Mouse (Mus musculus): ENCODE data around the gene Pde4a.

The Pde4a gene

DNA sequence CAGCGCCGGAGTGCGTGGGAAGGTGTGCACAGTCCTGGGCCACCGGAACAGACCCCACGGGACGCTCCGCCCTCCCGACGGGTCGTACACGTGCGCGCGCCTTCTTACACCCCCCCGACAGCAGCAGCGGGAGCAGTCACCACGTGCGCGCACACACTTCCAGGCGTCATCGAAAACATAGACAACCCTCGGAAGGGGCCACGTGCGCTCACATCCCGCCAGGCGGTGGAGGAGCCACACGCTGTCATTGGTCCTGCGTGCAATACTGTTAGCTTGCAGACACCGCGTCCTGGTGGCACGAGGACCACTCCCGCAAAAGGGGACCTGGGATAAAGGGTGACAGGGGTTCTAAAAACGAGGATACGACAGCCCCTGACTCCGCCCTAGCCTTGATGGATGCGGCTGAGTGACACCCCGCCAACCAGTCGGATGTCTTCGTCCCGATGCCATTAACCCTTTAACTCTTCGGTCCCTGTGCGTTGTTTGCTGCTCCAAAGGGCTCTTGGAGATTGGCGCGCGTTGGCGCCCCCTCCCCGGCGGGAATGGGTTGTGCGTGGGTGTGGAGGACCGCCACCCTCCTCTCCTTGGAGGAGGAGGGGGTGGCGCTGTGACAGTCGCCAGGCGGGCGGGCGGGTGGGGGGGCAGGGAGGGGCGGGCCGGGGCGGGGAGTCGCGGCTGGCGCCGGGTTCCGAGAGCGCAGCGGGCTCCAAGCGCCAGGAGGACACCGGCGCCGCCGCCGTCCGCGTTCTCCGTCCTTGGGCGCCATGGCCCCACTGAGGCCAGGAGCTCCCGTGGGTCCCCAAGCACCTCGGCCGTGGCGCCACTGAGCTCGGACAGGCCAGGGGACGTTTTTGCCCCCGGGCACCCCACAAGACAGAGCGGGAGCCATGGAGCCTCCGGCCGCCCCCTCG, at the start of gene Pde4a:
Pde4a (plus strand) TSS at position 674 of the 911 bp plus-strand sequence.
- DNase-seq = no peak

- no peak for DNase-seq
These were observed 48.4 kb upstream of the Pde4a start for GRCm38 (mm10) chr9:21117073-21117472.

DNA sequence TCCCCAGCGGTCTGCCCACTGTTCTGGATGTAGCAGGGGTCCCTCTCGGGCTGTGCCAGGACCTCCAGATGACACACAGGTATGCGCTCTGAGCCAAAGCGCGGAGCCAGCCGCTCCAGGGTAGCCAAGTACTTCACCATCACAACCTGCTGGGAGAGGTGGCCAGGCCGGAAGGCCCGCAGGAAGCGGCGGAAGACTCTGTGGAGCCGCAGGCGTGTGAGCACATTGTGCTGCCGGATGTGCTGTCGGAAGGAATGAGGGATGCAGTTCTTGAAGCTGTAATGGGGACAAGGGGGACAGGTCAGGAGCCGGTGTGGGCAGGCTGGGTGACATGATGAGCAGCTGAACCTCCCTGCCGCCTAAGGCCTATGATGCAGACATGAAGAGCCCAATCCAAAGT, 44.0 kb upstream of the Pde4a start:
- DNase-seq = no peak

DNA sequence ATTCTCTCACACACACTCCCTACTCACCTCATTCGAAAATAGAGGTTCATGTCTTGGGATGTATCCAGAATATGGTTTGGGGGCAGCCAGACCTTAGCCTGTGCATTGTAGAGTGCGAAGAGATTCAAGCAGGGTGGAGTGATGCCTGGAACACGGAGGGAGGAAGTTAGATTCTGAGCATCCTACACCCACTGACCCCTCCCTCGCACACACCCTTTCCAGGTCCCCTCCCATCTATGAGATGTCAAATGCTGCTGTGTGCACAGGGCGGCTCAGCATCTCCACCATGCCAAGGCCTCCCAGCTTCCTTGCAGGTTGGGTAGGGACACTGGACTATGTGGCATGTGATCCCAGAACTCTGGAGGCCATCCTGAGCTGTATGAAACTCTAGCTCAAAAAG, 40.7 kb upstream of the Pde4a start:
- DNase-seq = no peak

DNA sequence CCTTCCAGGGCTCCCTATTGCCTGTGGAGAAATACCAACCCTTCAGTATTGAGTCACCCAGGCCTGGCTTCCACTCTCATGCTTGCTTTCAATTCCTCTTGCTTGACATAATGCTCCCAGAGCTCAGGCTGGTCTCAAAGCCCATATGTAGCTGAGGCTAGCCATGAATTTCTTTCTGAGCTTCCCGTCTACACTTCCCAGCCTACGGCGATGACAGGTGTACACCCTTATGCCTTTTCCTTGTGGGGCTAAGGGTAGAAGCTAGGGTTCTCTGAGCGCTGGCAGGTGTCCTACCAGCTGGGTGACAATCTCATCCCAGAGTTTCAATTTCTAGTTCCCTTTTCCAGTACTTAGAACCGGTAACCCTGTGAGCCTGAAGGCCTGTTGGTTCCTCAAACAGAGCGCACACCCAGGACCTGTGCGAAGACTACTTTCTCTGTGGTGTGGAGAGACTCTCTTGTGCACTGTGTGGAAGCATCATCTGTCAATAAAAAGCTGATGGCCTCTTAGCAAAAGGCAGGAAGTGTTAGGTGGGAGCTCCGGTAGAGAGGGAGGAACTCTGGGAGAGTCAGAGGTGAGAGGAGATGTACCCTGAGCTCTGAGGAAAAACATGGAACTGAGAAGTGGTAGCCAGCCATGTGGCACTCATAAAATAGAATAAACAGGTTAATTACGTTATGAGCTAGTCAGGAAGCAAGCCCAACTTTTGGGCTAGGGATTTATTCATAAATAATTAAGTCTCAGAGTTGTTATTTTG, 39.8 kb upstream of the Pde4a start:
- DNase-seq = no peak

DNA sequence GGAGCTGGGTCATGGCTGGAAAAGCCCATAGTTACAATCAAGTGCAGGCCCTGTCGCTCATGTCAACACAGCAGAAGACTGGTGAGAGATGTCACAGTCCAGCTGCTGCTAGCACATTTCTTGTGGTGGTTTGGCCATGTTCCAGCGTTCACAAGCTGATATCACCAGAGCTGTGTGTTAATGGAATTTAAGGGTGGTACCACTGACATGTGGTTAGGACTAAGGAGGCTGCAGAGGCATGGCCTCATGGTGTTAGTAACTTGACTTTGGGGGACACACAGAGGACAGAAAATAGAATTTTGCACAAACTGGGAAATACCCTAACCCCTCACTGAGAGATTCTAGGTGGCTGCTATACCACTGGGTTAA, 39.3 kb upstream of the Pde4a start:
- no peak for DNase-seq

- peak; percentile 94 for DNase-seq
These were observed 34.2 kb upstream of the Pde4a start, which contains the start of gene Tyk2 for GRCm38 (mm10) chr9:21131059-21131956. Gene Tyk2, minus strand, starts transcription at chr9:21131243.

GRCm38 (mm10) chr9:21132102-21132775, 33.3 kb upstream of the Pde4a start:
- no peak for DNase-seq

GRCm38 (mm10) chr9:21133064-21133707, 32.3 kb upstream of the Pde4a start:
- no peak for DNase-seq

GRCm38 (mm10) chr9:21134595-21135328, 30.8 kb upstream of the Pde4a start:
- no peak for DNase-seq

DNA sequence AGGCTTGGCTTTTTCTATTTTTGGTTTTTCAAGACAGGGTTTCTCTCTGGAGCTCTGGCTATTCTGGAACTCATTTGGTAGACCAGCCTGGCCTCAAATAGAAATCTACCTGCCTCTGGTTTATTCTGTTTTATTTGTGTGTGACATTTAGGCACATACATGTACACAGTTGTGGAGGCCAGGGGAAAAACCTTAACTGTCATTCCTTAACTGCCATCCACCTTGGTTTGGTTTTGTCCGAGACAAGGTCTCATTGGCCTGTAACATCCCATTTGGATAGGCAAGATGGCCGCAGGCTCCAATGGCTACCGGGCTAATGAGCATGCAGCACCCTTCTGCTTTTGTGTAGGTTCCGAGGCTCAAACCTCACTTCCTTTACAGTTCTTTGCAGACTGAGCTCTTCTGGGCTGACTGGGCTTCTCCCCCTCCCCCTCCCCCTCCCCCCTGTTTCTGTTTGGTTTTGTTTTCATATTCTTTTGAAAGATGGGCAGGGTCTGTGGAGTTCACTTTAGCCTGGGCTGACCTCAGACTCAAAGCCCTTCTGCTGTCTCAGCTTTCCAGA, 30.1 kb upstream of the Pde4a start:
- DNase-seq = no peak

GRCm38 (mm10) chr9:21135941-21136381, 29.6 kb upstream of the Pde4a start:
- no peak for DNase-seq

DNA sequence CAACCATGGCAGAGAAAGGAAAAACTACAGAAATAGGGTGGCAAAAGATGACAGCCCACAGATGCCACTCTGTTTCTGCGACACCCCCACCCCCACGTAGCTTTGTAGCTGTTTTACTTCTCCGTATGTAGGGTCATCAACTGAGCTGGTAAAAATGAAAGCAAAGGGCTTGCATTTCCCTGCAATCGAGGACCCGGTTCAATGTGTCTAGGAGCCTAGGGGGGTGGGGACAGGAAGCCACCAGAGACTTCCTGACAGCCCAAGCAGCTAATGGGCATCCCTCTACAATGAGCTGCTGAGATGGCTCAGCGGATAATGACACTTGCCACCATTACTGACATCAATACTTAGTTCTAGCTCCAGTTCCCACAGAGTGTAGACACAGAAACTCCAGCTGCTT, 29.1 kb upstream of the Pde4a start:
- DNase-seq = no peak

DNA sequence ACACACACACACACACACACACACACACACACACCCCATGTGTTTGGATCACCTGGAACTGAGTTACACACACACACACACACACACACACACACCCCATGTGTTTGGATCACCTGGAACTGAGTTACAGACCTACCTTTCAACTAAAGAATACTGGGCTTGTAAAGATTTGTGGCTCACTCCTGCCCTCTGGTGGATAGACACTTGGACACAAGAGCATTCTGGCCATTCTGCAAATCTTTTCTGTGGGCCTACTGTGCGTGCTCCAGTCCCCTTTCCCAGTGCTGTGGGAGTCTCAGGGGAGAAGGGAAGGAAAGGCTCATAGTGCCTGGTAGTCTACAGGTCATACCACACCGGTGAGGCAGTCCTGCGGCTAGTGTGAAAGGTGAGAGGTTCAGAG, 28.3 kb upstream of the Pde4a start:
- DNase-seq = no peak

GRCm38 (mm10) chr9:21138386-21138785, 27.1 kb upstream of the Pde4a start:
- DNase-seq = no peak

GRCm38 (mm10) chr9:21141922-21142321, 23.6 kb upstream of the Pde4a start:
- no peak for DNase-seq

DNA sequence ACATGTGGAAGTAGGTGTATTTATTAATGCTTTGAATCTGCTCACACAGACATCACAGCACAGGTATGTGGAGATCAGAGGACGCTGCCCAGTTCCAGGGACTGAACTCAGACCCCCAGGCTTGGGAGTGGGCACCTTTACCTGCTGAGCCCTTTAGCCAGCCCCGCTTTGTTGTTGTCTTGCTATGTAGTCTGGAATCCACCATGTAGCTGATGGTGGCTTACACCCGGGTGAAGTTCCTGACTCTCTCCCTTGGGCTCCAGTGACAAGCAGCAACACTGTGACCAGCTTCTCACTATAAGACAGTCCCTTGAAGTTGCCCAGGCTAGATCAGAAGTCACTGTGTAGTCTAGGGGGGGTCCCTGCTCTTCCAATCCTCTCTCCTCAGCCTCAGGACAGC, 21.2 kb upstream of the Pde4a start:
- DNase-seq = no peak

- DNase-seq = no peak
These were observed 20.1 kb upstream of the Pde4a start for GRCm38 (mm10) chr9:21145431-21145830.

- no peak for DNase-seq
These were observed 18.8 kb upstream of the Pde4a start for GRCm38 (mm10) chr9:21146722-21147121.

DNA sequence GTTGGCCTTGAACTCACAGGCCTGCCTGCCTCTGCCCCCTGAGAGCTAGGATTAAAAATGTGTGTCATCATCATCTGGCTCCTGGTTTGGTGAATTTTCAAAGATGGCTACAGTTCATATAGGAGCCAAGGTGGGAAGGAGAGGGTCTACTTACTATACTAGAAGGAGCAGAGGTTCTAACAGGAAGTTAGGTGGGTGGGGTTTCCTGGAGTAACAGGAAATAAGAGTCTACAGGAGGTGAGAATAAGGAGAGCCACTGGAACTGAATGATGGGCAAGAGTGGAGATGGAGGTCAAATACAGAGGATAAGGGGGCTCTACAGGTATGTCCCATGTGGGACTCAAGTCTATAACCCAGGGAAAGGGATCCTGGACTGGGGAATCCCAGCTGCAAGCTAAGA, 17.1 kb upstream of the Pde4a start:
- no peak for DNase-seq

Data from cerebellum, adult 11-12 months (tissue).